ENCODE assay signal across 8 mouse cellular contexts in genomic region chr9:56636766-56637402, GRCm38 (mm10).
DNase-seq lines count a peak whose midpoint lies in the region; ATAC-seq and TF ChIP-seq lines count a peak whose summit lies in the region.

No protein-coding gene starts in this region.

- H3K4me1 ChIP-seq in hindbrain, embryonic 13.5 days (replicated peaks) = peaks cover 61% of the 10 kb centered on the region
- H3K4me1 ChIP-seq in hindbrain, embryonic 10.5 days (replicated peaks) = peaks cover 54% of the 10 kb centered on the region
- H3K4me1 ChIP-seq in E14TG2a.4 (replicated peaks; ENCODE audit: low read depth, low read length) = peaks cover 43% of the 10 kb centered on the region
- peaks cover 21% of the 10 kb centered on the region for H3K4me1 ChIP-seq in intestine, embryonic 16.5 days (ENCODE audit: control insufficient read depth, insufficient read depth, low read length)

- no peak for TF ChIP-seq CTCF in E14TG2a.4 (conservative IDR thresholded peaks at IDR 0.05; ENCODE audit: low read length)

- no peak overlapping the region; the same call in 1 of the 2 replicates for H3K27ac ChIP-seq in hindbrain, embryonic 13.5 days
- no peak overlapping the region for H3K27ac ChIP-seq in hindbrain, embryonic 10.5 days
- H3K27ac ChIP-seq in intestine, embryonic 16.5 days (ENCODE audit: low read length) = no peak overlapping the region

- H3K27me3 ChIP-seq in hindbrain, embryonic 13.5 days = peaks cover 52% of the 10 kb centered on the region
- peaks cover 86% of the 10 kb centered on the region for H3K27me3 ChIP-seq in hindbrain, embryonic 10.5 days (ENCODE audit: insufficient read depth, poor library complexity, severe bottlenecking)
- H3K27me3 ChIP-seq in E14TG2a.4 (ENCODE audit: insufficient read depth, low read length) = peaks cover 91% of the 10 kb centered on the region
- peaks cover 49% of the 10 kb centered on the region for H3K27me3 ChIP-seq in intestine, embryonic 16.5 days (replicated peaks; ENCODE audit: control insufficient read depth, insufficient read depth, low read length)

- ATAC-seq in hindbrain, embryonic 13.5 days (ENCODE audit: low FRiP score) = no peak
- ATAC-seq in intestine, embryonic 16.5 days = no peak

- H3K36me3 ChIP-seq in hindbrain, embryonic 13.5 days = no peaks in the 10 kb centered on the region
- no peaks in the 10 kb centered on the region for H3K36me3 ChIP-seq in hindbrain, embryonic 10.5 days
- H3K36me3 ChIP-seq in E14TG2a.4 (ENCODE audit: insufficient read depth, low read length) = no peaks in the 10 kb centered on the region
- H3K36me3 ChIP-seq in intestine, embryonic 16.5 days (ENCODE audit: control insufficient read depth, insufficient read depth, low read length) = no peaks in the 10 kb centered on the region

- WGBS in hindbrain, embryonic 13.5 days = 49% methylated on average over 11 of the region's 11 CpGs
- 46% methylated on average over 11 of the region's 11 CpGs for WGBS in hindbrain, embryonic 10.5 days
- 50% methylated on average over 11 of the region's 11 CpGs for WGBS in intestine, embryonic 16.5 days

- no peak overlapping the region for H3K9ac ChIP-seq in hindbrain, embryonic 13.5 days
- H3K9ac ChIP-seq in intestine, embryonic 16.5 days (ENCODE audit: low read depth, low read length) = no peak overlapping the region

- DNase-seq in hindbrain, embryonic 10.5 days (ENCODE audit: low spot score) = no peak
- DNase-seq in Muller cell, postnatal 12 days (ENCODE audit: inconsistent ontology term) = peak; percentile 15
- no peak for DNase-seq in adrenal gland, postnatal 14 days
- DNase-seq in cerebellum, adult 18-20 months = no peak
- no peak for DNase-seq in adrenal gland, postnatal 25 days

- H3K4me2 ChIP-seq in hindbrain, embryonic 13.5 days = 0 out of 2 replicates have a peak overlapping the region, but pooled peaks have one; percentile 36
- H3K4me2 ChIP-seq in intestine, embryonic 16.5 days (ENCODE audit: low read depth, low read length) = peak overlapping the region; percentile 48; the same call in 1 of the 2 replicates

- no peak overlapping the region for H3K4me3 ChIP-seq in hindbrain, embryonic 13.5 days
- no peak overlapping the region for H3K4me3 ChIP-seq in hindbrain, embryonic 10.5 days
- peak overlapping the region; percentile 61 for H3K4me3 ChIP-seq in E14TG2a.4 (replicated peaks; ENCODE audit: low read length)
- peak overlapping the region; percentile 9; the same call in 1 of the 2 replicates for H3K4me3 ChIP-seq in intestine, embryonic 16.5 days (ENCODE audit: low read length)

- no peaks in the 10 kb centered on the region for H3K9me3 ChIP-seq in hindbrain, embryonic 13.5 days
- H3K9me3 ChIP-seq in hindbrain, embryonic 10.5 days = no peaks in the 10 kb centered on the region
- H3K9me3 ChIP-seq in E14TG2a.4 (ENCODE audit: low read length) = no peaks in the 10 kb centered on the region
- no peaks in the 10 kb centered on the region for H3K9me3 ChIP-seq in intestine, embryonic 16.5 days (ENCODE audit: control insufficient read depth, low read length)

Comparison
In these comparisons a context has a peak if more than half of its experiments do, and no peak if none do; other contexts are left out.
1. H3K4me3 ChIP-seq: peak in E14TG2a.4 (single experiment) and intestine, embryonic 16.5 days (single experiment); none in hindbrain, embryonic 13.5 days (single experiment) and hindbrain, embryonic 10.5 days (single experiment).